Mouse (Mus musculus) lung, postnatal 0 days (tissue): ENCODE data around the gene Coro2a. TPM values are rescaled to one million over a fixed set of nuclear protein-coding genes. Genes with fewer than 3 reads are reported as not detected.

Experiments
- ATAC-seq: fragments of 200-750 bp; cut with Nextera tagmentation; 2 replicates; pipeline ENCODE4 v1.8.0; 2017; ENCODE audit warnings: moderate library complexity
- DNase-seq: peaks from one replicate; pipeline ENCODE4 v3.0.0-alpha.2; 2016; ENCODE audit warnings: low spot score
- H3K27ac ChIP-seq: fragments of 300-500 bp; sonication (generic); 2 replicates; pipeline ENCODE4 v1.5.1; 2014; ENCODE audit warnings: antibody characterized with exemption, mild to moderate bottlenecking, low read length, mixed read lengths
- H3K27me3 ChIP-seq: fragments of 300-500 bp; sonication (generic); replicated peaks from 2 replicates; pipeline ENCODE4 v1.6.1; 2014; ENCODE audit warnings: low read length, mixed read lengths; ENCODE audit not compliant: insufficient read depth
- H3K36me3 ChIP-seq: fragments of 300-500 bp; sonication (generic); 2 replicates; pipeline ENCODE4 v1.6.1; 2014; ENCODE audit warnings: low read length, mixed read lengths; ENCODE audit not compliant: insufficient read depth
- H3K4me1 ChIP-seq: fragments of 300-500 bp; sonication (generic); 2 replicates; pipeline ENCODE4 v1.6.1; 2014; ENCODE audit warnings: antibody characterized with exemption, low read depth, low read length, mixed read lengths; ENCODE audit not compliant: insufficient read depth
- H3K4me2 ChIP-seq: fragments of 300-500 bp; sonication (generic); replicated peaks from 2 replicates; pipeline ENCODE4 v1.6.1; 2014; ENCODE audit warnings: low read depth, mild to moderate bottlenecking, low read length, moderate library complexity, mixed read lengths
- H3K4me3 ChIP-seq: fragments of 300-500 bp; sonication (generic); 2 replicates; pipeline ENCODE4 v1.5.1; 2014; ENCODE audit warnings: low read depth, low read length
- H3K9ac ChIP-seq: fragments of 300-500 bp; sonication (generic); replicated peaks from 2 replicates; pipeline ENCODE4 v1.6.1; 2014; ENCODE audit warnings: low read depth, mild to moderate bottlenecking
- H3K9me3 ChIP-seq: fragments of 300-500 bp; sonication (generic); 2 replicates; pipeline ENCODE4 v1.6.1; 2016; ENCODE audit warnings: low read length, mixed read lengths
- CTCF ChIP-seq: IDR thresholded peaks from 2 replicates; pipeline ENCODE4 v1.5.1; 2016; ENCODE audit warnings: antibody characterized with exemption, mild to moderate bottlenecking
- EP300 ChIP-seq: IDR thresholded peaks from 2 replicates; pipeline ENCODE4 v1.6.1; 2016; ENCODE audit warnings: antibody characterized with exemption, mild to moderate bottlenecking, control low read depth
- WGBS: fragments of 180-500 bp; shearing (Covaris S2); extraction: QIAGEN DNeasy Blood & Tissue Kit; methylation state at CpG from one replicate; pipeline ENCODE4 v1.1.7; 2014; 5-methylcytosine and 5-hydroxymethylcytosine counted together
- polyA plus RNA-seq: library from polyadenylated mRNA; unstranded; fragments of >200 nt; fragmentation: Nextera tagmentation; extraction: Ambion mirVana; gene quantifications from 2 replicates; pipeline ENCODE4 v1.2.1, GENCODE M21; 2015

Coro2a gene
- polyA plus RNA-seq, 1 experiment from 2014 or later = 2.3 TPM

DNA sequence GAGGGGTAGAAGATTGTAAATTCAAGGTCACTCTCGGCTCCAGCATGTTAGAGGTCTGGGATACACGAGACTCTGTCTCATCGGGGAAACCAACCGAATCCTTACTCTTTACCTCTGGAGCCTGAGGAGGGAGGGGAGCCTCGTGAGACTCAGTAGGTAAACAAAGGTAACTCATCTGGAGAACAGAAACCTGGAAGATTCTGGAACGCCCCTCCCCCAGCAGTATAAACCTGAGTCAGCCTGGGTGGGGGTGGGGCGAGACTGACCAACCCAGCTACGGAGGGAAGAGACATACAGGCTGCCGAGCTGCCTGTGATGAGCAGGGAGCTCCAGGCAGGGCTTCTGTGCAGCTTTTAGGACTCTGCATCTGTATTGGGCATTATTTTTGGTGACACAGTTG is 26.9 kb upstream of the Coro2a start:
- DNase-seq = peak; percentile 18
- Histone ChIP-seq H3K9ac (no peak overlapping the region), H3K4me2 (no peak overlapping the region), H3K27me3 (no peaks in the 10 kb centered on the region), H3K27ac (no peak overlapping the region), H3K36me3 (no peaks in the 10 kb centered on the region), H3K9me3 (no peaks in the 10 kb centered on the region), H3K4me3 (no peak overlapping the region), H3K4me1 (no peaks in the 10 kb centered on the region)
- WGBS = 39% methylated on average over 9 of the region's 9 CpGs
- TF ChIP-seq EP300 (peak; percentile 56), CTCF (no peak)
- ATAC-seq = peak; percentile 52

GRCm38 (mm10) chr4:46628081-46628480 is 26.1 kb upstream of the Coro2a start:
- DNase-seq = no peak
- Histone ChIP-seq H3K4me2 (no peak overlapping the region), H3K9ac (no peak overlapping the region), H3K36me3 (no peaks in the 10 kb centered on the region), H3K4me1 (peaks cover 5% of the 10 kb centered on the region), H3K4me3 (no peak overlapping the region), H3K27me3 (no peaks in the 10 kb centered on the region), H3K9me3 (no peaks in the 10 kb centered on the region), H3K27ac (no peak overlapping the region)
- TF ChIP-seq CTCF (no peak), EP300 (no peak)
- 73% methylated on average over 11 of the region's 11 CpGs for WGBS
- ATAC-seq = no peak

GRCm38 (mm10) chr4:46625101-46625500 is 23.1 kb upstream of the Coro2a start:
- H3K4me3 ChIP-seq = no peak overlapping the region
- H3K27ac ChIP-seq = peak overlapping the region; percentile 26; the same call in 1 of the 2 replicates
- H3K9me3 ChIP-seq = no peaks in the 10 kb centered on the region
- no peak for DNase-seq
- WGBS = 75% methylated on average over 10 of the region's 10 CpGs
- no peak for ATAC-seq
- TF ChIP-seq EP300 (no peak), CTCF (no peak)
- no peaks in the 10 kb centered on the region for H3K36me3 ChIP-seq
- no peak overlapping the region for H3K9ac ChIP-seq
- H3K27me3 ChIP-seq = no peaks in the 10 kb centered on the region
- peaks cover 6% of the 10 kb centered on the region for H3K4me1 ChIP-seq
- no peak overlapping the region for H3K4me2 ChIP-seq

DNA sequence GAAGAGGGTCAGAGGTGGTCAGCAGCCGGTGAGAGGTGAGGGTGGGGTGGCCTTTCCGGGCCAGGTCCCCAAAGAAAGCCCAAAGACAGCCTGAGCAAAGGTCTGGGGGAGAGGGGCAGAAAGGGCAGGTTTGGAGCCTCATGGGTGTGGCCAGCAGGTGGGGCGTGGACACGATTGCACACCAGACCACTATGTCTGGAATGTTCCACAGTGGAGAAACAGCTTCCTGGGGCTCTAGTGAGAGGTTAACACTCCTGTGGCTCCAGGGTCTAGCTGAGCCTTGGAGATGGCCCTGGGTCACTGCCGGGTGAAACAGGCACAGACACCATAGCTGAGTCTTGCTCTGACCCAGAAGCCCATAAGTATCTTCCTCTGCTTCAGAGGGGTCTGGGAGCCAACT is 21.0 kb upstream of the Coro2a start:
- Histone ChIP-seq H3K27ac (0 out of 2 replicates have a peak overlapping the region, but pooled peaks have one; percentile 51), H3K4me1 (peaks cover 6% of the 10 kb centered on the region), H3K27me3 (no peaks in the 10 kb centered on the region), H3K9me3 (no peaks in the 10 kb centered on the region), H3K9ac (no peak overlapping the region), H3K36me3 (no peaks in the 10 kb centered on the region), H3K4me3 (no peak overlapping the region), H3K4me2 (no peak overlapping the region)
- TF ChIP-seq EP300 (peak; percentile 63; the same call in 1 of the 2 replicates), CTCF (no peak)
- DNase-seq (peak; percentile 77), ATAC-seq (peak; percentile 87)
- WGBS = 57% methylated on average over 5 of the region's 5 CpGs

DNA sequence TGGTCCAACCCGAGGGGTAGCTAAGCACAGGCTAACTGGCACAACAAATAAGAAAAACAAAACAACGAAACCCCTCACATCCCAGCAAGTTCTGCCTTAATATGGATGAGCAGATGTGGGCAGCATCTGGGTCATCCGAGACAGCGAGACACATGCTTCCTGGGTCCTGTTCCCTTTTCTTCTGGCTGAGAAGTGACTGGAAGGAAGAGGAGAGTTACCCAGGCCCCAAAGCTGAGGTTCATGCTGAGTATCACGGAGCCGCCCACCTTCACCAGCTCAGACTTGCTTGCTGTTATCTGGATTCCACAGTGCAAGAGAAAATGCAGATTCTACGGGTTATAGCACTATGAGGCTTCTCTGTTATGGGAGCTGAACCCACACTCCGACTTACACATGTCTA is 18.9 kb upstream of the Coro2a start:
- H3K4me1 ChIP-seq = peaks cover 6% of the 10 kb centered on the region
- H3K36me3 ChIP-seq = no peaks in the 10 kb centered on the region
- H3K4me3 ChIP-seq = no peak overlapping the region
- WGBS = 75% methylated on average over 8 of the region's 8 CpGs
- no peak overlapping the region for H3K9ac ChIP-seq
- DNase-seq (no peak), ATAC-seq (no peak)
- no peak overlapping the region for H3K4me2 ChIP-seq
- H3K27ac ChIP-seq = no peak overlapping the region
- H3K27me3 ChIP-seq = no peaks in the 10 kb centered on the region
- H3K9me3 ChIP-seq = no peaks in the 10 kb centered on the region
- no peak for TF ChIP-seq EP300
- no peak for TF ChIP-seq CTCF

- no peak overlapping the region for H3K9ac ChIP-seq
- H3K27me3 ChIP-seq = no peaks in the 10 kb centered on the region
- WGBS = 19% methylated on average over 23 of the region's 23 CpGs
- TF ChIP-seq EP300 = no peak
- peak; percentile 64 for TF ChIP-seq CTCF
- H3K27ac ChIP-seq = no peak overlapping the region
- DNase-seq (no peak), ATAC-seq (no peak)
- no peaks in the 10 kb centered on the region for H3K9me3 ChIP-seq
- H3K4me2 ChIP-seq = no peak overlapping the region
- H3K4me1 ChIP-seq = peaks cover 6% of the 10 kb centered on the region
- H3K36me3 ChIP-seq = no peaks in the 10 kb centered on the region
- H3K4me3 ChIP-seq = no peak overlapping the region
Observed at GRCm38 (mm10) chr4:46620330-46620729, 18.3 kb upstream of the Coro2a start.

DNA sequence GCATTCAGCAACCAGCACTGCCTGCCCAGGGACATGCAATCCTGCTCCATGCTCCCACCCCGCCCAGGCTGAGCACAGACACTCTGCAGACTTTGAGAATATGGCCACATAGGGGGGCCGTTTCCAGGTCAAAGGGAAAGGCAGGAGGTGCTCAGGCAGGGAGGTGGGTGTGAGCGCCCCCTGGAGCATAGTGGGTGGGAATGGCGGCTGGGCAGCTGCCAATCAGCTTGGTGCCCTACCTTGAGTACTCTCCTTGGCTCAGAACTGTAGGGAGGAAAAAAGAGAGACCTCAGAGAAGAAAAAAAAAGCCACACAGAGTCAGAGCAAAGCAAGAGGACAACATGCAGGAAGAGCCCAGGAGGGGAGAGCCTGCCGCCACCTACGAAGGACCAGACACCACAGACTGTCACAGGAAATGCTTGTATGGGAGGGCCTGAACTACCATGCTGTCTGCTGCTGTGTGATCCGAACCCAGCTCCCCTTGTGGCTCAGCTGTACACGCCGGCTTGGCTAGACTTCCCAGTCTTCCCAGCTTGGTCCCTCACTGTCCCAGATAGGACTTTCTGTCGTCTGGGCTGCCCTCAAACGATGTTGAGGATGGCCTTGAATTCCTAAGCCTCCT is 16.3 kb upstream of the Coro2a start:
- TF ChIP-seq EP300 (no peak), CTCF (peak; percentile 42; the same call in 1 of the 2 replicates)
- ATAC-seq (0 out of 2 replicates have a peak, but pooled peaks have one; percentile 4), DNase-seq (no peak)
- no peak overlapping the region for H3K9ac ChIP-seq
- no peak overlapping the region for H3K27ac ChIP-seq
- no peaks in the 10 kb centered on the region for H3K36me3 ChIP-seq
- no peaks in the 10 kb centered on the region for H3K9me3 ChIP-seq
- H3K27me3 ChIP-seq = no peaks in the 10 kb centered on the region
- peaks cover 2% of the 10 kb centered on the region for H3K4me1 ChIP-seq
- no peak overlapping the region for H3K4me3 ChIP-seq
- WGBS = 53% methylated on average over 11 of the region's 11 CpGs
- no peak overlapping the region for H3K4me2 ChIP-seq
